ENCODE assay signal across 12 mouse cellular contexts in genomic region chr13:98955226-98955625, GRCm38 (mm10). TPM values are rescaled to one million over a fixed set of nuclear protein-coding genes. Genes with fewer than 3 reads are reported as not detected.
DNase-seq lines count a peak whose midpoint lies in the region; ATAC-seq and TF ChIP-seq lines count a peak whose summit lies in the region.
"Had no signal": no experiment of that assay in that cellular context is flagged by ENCODE, and none has a peak within 500 bp of the region (broad histone marks: within the 10 kb centered on the region; RNA-seq: fewer than 3 reads in every experiment).

No protein-coding gene starts in this region.

- TF ChIP-seq CTCF in kidney, postnatal 0 days (IDR thresholded peaks at IDR 0.05; ENCODE audit: low read depth), result no peak

- ATAC-seq in kidney, postnatal 0 days (replicated peaks; ENCODE audit: low FRiP score, low read depth), result peak; percentile 46
- ATAC-seq in forebrain, embryonic 11.5 days (replicated peaks; ENCODE audit: low FRiP score), result no peak
- ATAC-seq in megakaryocyte-erythroid progenitor cell, adult 5-6 weeks (replicated peaks; ENCODE audit: low FRiP score, low TSS enrichment, poor library complexity, severe bottlenecking), result no peak

- H3K9ac ChIP-seq in kidney, postnatal 0 days (ENCODE audit: low read depth, low read length), result no peak overlapping the region
- no peak overlapping the region for H3K9ac ChIP-seq in forebrain, embryonic 11.5 days (ENCODE audit: low read length)
- H3K9ac ChIP-seq: hindbrain, embryonic 12.5 days; limb, embryonic 13.5 days; neural tube, embryonic 12.5 days had no signal

- no peaks in the 10 kb centered on the region for H3K27me3 ChIP-seq in kidney, postnatal 0 days (ENCODE audit: insufficient read depth, low read length)
- H3K27me3 ChIP-seq in megakaryocyte, embryonic 14.5 days (replicated peaks), result no peaks in the 10 kb centered on the region
- no peaks in the 10 kb centered on the region for H3K27me3 ChIP-seq in forebrain, embryonic 11.5 days (ENCODE audit: control insufficient read depth, insufficient read depth, low read length)
- H3K27me3 ChIP-seq: hindbrain, embryonic 12.5 days; limb, embryonic 13.5 days; neural tube, embryonic 12.5 days had no signal

- no peak overlapping the region for H3K27ac ChIP-seq in kidney, postnatal 0 days
- H3K27ac ChIP-seq in forebrain, embryonic 11.5 days (ENCODE audit: low read depth, low read length), result no peak overlapping the region
- H3K27ac ChIP-seq: hindbrain, embryonic 12.5 days; limb, embryonic 13.5 days; neural tube, embryonic 12.5 days had no signal

- no peak for DNase-seq in kidney, postnatal 0 days (ENCODE audit: low spot score)
- no peak for DNase-seq in kidney, adult 11 months
- DNase-seq in adipocyte (ENCODE audit: low spot score), result peak; percentile 54
- peak; percentile 53 to 57 for DNase-seq in heart, postnatal 10 days
- DNase-seq in forebrain, embryonic 11.5 days (ENCODE audit: low spot score), result no peak
- DNase-seq in left cerebral cortex, postnatal 25 days (ENCODE audit: low spot score in 2 of 2), result no peak
- DNase-seq: thymus, postnatal 14 days had no signal

- intact Hi-C loops in heart, postnatal 10 days (cut with DNase I), result no loop called here
- intact Hi-C loops in left cerebral cortex, postnatal 25 days (cut with DNase I), result no loop called here

- H3K36me3 ChIP-seq in kidney, postnatal 0 days (ENCODE audit: insufficient read depth, low read length), result no peaks in the 10 kb centered on the region
- no peaks in the 10 kb centered on the region for H3K36me3 ChIP-seq in megakaryocyte, embryonic 14.5 days (replicated peaks; ENCODE audit: low read length)
- H3K36me3 ChIP-seq in forebrain, embryonic 11.5 days (ENCODE audit: control insufficient read depth, insufficient read depth, low read length), result no peaks in the 10 kb centered on the region
- H3K36me3 ChIP-seq: hindbrain, embryonic 12.5 days; limb, embryonic 13.5 days; neural tube, embryonic 12.5 days had no signal

- 46% methylated on average over 5 of the region's 5 CpGs for whole genome bisulfite sequencing in kidney, postnatal 0 days
- 64% methylated on average over 5 of the region's 5 CpGs for WGBS in forebrain, embryonic 11.5 days

- no peaks in the 10 kb centered on the region for H3K9me3 ChIP-seq in kidney, postnatal 0 days (replicated peaks; ENCODE audit: low read length)
- peaks cover 4% of the 10 kb centered on the region; the same call in 1 of the 2 replicates for H3K9me3 ChIP-seq in megakaryocyte, embryonic 14.5 days
- H3K9me3 ChIP-seq in forebrain, embryonic 11.5 days (ENCODE audit: control insufficient read depth, low read length), result no peaks in the 10 kb centered on the region
- H3K9me3 ChIP-seq: hindbrain, embryonic 12.5 days; limb, embryonic 13.5 days; neural tube, embryonic 12.5 days had no signal

- no peak overlapping the region for H3K4me3 ChIP-seq in kidney, postnatal 0 days (replicated peaks; ENCODE audit: low read depth, low read length)
- H3K4me3 ChIP-seq in megakaryocyte, embryonic 14.5 days (replicated peaks), result peak overlapping the region; percentile 53
- no peak overlapping the region for H3K4me3 ChIP-seq in forebrain, embryonic 11.5 days (ENCODE audit: low read depth, low read length)
- H3K4me3 ChIP-seq: hindbrain, embryonic 12.5 days; limb, embryonic 13.5 days; neural tube, embryonic 12.5 days had no signal

- no peak overlapping the region for H3K4me2 ChIP-seq in kidney, postnatal 0 days (ENCODE audit: low read length)
- H3K4me2 ChIP-seq in forebrain, embryonic 11.5 days (ENCODE audit: low read depth, low read length, severe bottlenecking), result no peak overlapping the region
- H3K4me2 ChIP-seq: hindbrain, embryonic 12.5 days; limb, embryonic 13.5 days; neural tube, embryonic 12.5 days had no signal

- no peaks in the 10 kb centered on the region for H3K4me1 ChIP-seq in kidney, postnatal 0 days (replicated peaks; ENCODE audit: insufficient read depth, low read length)
- peaks cover 27% of the 10 kb centered on the region for H3K4me1 ChIP-seq in megakaryocyte, embryonic 14.5 days
- H3K4me1 ChIP-seq in forebrain, embryonic 11.5 days (replicated peaks; ENCODE audit: control insufficient read depth, insufficient read depth, low read length), result no peaks in the 10 kb centered on the region
- H3K4me1 ChIP-seq: limb, embryonic 13.5 days; neural tube, embryonic 12.5 days had no signal

RNA-seq across cellular contexts. Expression of gene Tnpo1, which starts 29.0 kb away (rescaled TPM):
- polyA plus RNA-seq in kidney, postnatal 0 days (2015; fragmentation: Nextera tagmentation; extraction: Ambion mirVana), result 37.8 and 39.0 TPM in 2 replicates
- 10 to 100 TPM; 87.6 to 90.6 TPM for total RNA-seq in heart, postnatal 10 days (2021)
- polyA plus RNA-seq in megakaryocyte, embryonic 14.5 days (2012; ENCODE audit: insufficient read depth, low replicate concordance), result 0.41 and 2.3 TPM in 2 replicates
- 60.2 and 65.7 TPM in 2 replicates for polyA plus RNA-seq in forebrain, embryonic 11.5 days (2014; fragmentation: Nextera tagmentation; extraction: Ambion mirVana)
- 87.0 and 108 TPM in 2 replicates for total RNA-seq in megakaryocyte-erythroid progenitor cell, adult 5-6 weeks (2014; fragmentation: Nextera tagmentation)
- total RNA-seq in megakaryocyte-erythroid progenitor cell, adult 5-6 weeks (2017), result 117 and 119 TPM in 2 replicates
- total RNA-seq in left cerebral cortex, postnatal 25 days (2021), result 10 to 100 TPM; 52.9 to 69.1 TPM

RNA-seq across cellular contexts. Expression of gene 1700024P04Rik, which starts 29.1 kb away (rescaled TPM):
- not detected in 2 replicates for polyA plus RNA-seq in kidney, postnatal 0 days (2015; fragmentation: Nextera tagmentation; extraction: Ambion mirVana)
- total RNA-seq in heart, postnatal 10 days (2021), result not detected
- polyA plus RNA-seq in megakaryocyte, embryonic 14.5 days (2012; ENCODE audit: insufficient read depth, low replicate concordance), result not detected in 2 replicates
- polyA plus RNA-seq in forebrain, embryonic 11.5 days (2014; fragmentation: Nextera tagmentation; extraction: Ambion mirVana), result not detected in 2 replicates
- total RNA-seq in megakaryocyte-erythroid progenitor cell, adult 5-6 weeks (2014; fragmentation: Nextera tagmentation), result not detected in 2 replicates
- total RNA-seq in megakaryocyte-erythroid progenitor cell, adult 5-6 weeks (2017), result not detected in 2 replicates
- not detected for total RNA-seq in left cerebral cortex, postnatal 25 days (2021)
- polyA plus RNA-seq: hindbrain, embryonic 12.5 days; limb, embryonic 13.5 days; neural tube, embryonic 12.5 days had no signal

Comparison
In these comparisons a context has a peak if more than half of its experiments do, and no peak if none do; other contexts are left out.
1. DNase-seq: peak in adipocyte (single experiment) and heart, postnatal 10 days (2 of 2); none in kidney, postnatal 0 days (single experiment), kidney, adult 11 months (single experiment), forebrain, embryonic 11.5 days (single experiment) and left cerebral cortex, postnatal 25 days (0 of 2).